ENCODE assay signal across 8 mouse cellular contexts in the genomic region with DNA sequence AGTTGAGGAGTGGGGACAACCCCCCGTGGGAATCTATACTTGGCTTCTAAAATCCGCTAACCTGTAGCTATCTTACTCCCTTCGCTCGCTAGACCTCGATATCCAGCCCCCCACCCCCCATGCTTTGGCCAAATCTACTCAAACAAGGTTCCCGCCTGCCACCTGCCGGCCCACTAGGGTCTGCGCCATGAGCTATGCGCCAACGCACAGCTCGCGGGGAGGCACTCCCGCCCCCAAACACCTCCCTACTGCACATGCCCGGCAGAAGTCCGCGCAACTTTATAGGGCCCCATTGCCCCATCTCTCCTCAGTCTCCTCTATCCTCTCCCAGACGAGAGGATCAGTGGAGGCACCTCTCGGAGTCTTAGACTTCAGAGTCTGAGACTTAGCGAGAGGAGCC. TPM values are rescaled to one million over a fixed set of nuclear protein-coding genes. Genes with fewer than 3 reads are reported as not detected.
DNase-seq lines count a peak whose midpoint lies in the region; ATAC-seq and TF ChIP-seq lines count a peak whose summit lies in the region.

A gene (plus strand): TSS at position 310 of the 400 bp plus-strand sequence.

- ATAC-seq in heart, embryonic 14.5 days (ENCODE audit: insufficient number of reproducible peaks, insufficient read depth, low FRiP score, low read depth), result no peak
- peak; percentile 47; the same call in 1 of the 2 replicates for ATAC-seq in lung, embryonic 14.5 days (ENCODE audit: insufficient read depth)
- ATAC-seq in neural tube, embryonic 15.5 days (ENCODE audit: low FRiP score), result peak; percentile 73; the same call in 1 of the 2 replicates

- peaks cover 76% of the 10 kb centered on the region for H3K36me3 ChIP-seq in heart, embryonic 14.5 days (ENCODE audit: control insufficient read depth, insufficient read depth, low read length)
- H3K36me3 ChIP-seq in lung, embryonic 14.5 days (ENCODE audit: insufficient read depth), result peaks cover 82% of the 10 kb centered on the region
- peaks cover 42% of the 10 kb centered on the region for H3K36me3 ChIP-seq in neural tube, embryonic 15.5 days

- no peaks in the 10 kb centered on the region for H3K4me1 ChIP-seq in embryonic fibroblast, embryonic 13.5 days (ENCODE audit: control insufficient read depth, insufficient read depth, low read length)
- H3K4me1 ChIP-seq in heart, embryonic 14.5 days (ENCODE audit: control insufficient read depth in 2 of 2, insufficient read depth in 2 of 2, low read length in 2 of 2), result no peaks in the 10 kb centered on the region
- H3K4me1 ChIP-seq in lung, embryonic 14.5 days (ENCODE audit: insufficient read depth), result no peaks in the 10 kb centered on the region
- H3K4me1 ChIP-seq in neural tube, embryonic 15.5 days, result peaks cover 16% of the 10 kb centered on the region

- H3K9me3 ChIP-seq in heart, embryonic 14.5 days (ENCODE audit: control insufficient read depth, low read length), result peaks cover 24% of the 10 kb centered on the region
- peaks cover 30% of the 10 kb centered on the region for H3K9me3 ChIP-seq in lung, embryonic 14.5 days (ENCODE audit: low read depth, low read length)
- 0 out of 2 replicates have a peak, but pooled peaks cover 11% of the 10 kb centered on the region for H3K9me3 ChIP-seq in neural tube, embryonic 15.5 days (replicated peaks)

- no peak within 1 kb of the TSS for H3K9ac ChIP-seq in heart, embryonic 14.5 days (ENCODE audit: low read length)
- no peak within 1 kb of the TSS; the same call in 1 of the 2 replicates for H3K9ac ChIP-seq in lung, embryonic 14.5 days
- H3K9ac ChIP-seq in neural tube, embryonic 15.5 days (replicated peaks), result 0 out of 2 replicates have a peak within 1 kb of the TSS, but pooled peaks have one; percentile 26

- H3K4me3 ChIP-seq in embryonic fibroblast, embryonic 13.5 days (ENCODE audit: insufficient read depth, low read length), result peak within 1 kb of the TSS; percentile 7; the same call in 1 of the 2 replicates
- H3K4me3 ChIP-seq in heart, embryonic 14.5 days (ENCODE audit: control insufficient read depth in 1 of 2, insufficient read depth in 1 of 2, low read depth in 1 of 2, low read length in 2 of 2), result peak within 1 kb of the TSS; percentile 14 to 29
- peak within 1 kb of the TSS; percentile 29 for H3K4me3 ChIP-seq in lung, embryonic 14.5 days (ENCODE audit: low read depth, low read length)
- peak within 1 kb of the TSS; percentile 36 for H3K4me3 ChIP-seq in neural tube, embryonic 15.5 days (replicated peaks)

- H3K27me3 ChIP-seq in heart, embryonic 14.5 days (ENCODE audit: control insufficient read depth, insufficient read depth, low read length), result peaks cover 48% of the 10 kb centered on the region
- H3K27me3 ChIP-seq in lung, embryonic 14.5 days (ENCODE audit: insufficient read depth, low read length), result peaks cover 47% of the 10 kb centered on the region
- peaks cover 53% of the 10 kb centered on the region for H3K27me3 ChIP-seq in neural tube, embryonic 15.5 days (replicated peaks)

- 47% methylated on average over 19 of the region's 19 CpGs for WGBS in heart, embryonic 14.5 days
- 52% methylated on average over 19 of the region's 19 CpGs for WGBS in large intestine, adult 2 months
- 56% methylated on average over 19 of the region's 19 CpGs for WGBS in lung, embryonic 14.5 days
- 60% methylated on average over 19 of the region's 19 CpGs for WGBS in neural tube, embryonic 15.5 days

- H3K4me2 ChIP-seq in heart, embryonic 14.5 days (ENCODE audit: low read length), result peak within 1 kb of the TSS; percentile 50
- peak within 1 kb of the TSS; percentile 52 for H3K4me2 ChIP-seq in lung, embryonic 14.5 days
- H3K4me2 ChIP-seq in neural tube, embryonic 15.5 days, result peak within 1 kb of the TSS; percentile 56

- no peak within 1 kb of the TSS for H3K27ac ChIP-seq in embryonic fibroblast, embryonic 13.5 days (ENCODE audit: insufficient read depth, low read length)
- H3K27ac ChIP-seq in heart, embryonic 14.5 days (replicated peaks in 1 of 2; ENCODE audit: control insufficient read depth in 1 of 2, insufficient read depth in 1 of 2, low read depth in 2 of 2, low read length in 2 of 2), result no peak within 1 kb of the TSS
- no peak within 1 kb of the TSS for H3K27ac ChIP-seq in lung, embryonic 14.5 days (ENCODE audit: low read depth)
- H3K27ac ChIP-seq in neural tube, embryonic 15.5 days (replicated peaks), result no peak within 1 kb of the TSS

- no peak for TF ChIP-seq POLR2A in embryonic fibroblast, embryonic 13.5 days (IDR thresholded peaks at IDR 0.05; ENCODE audit: low read depth, low read length)

- peak; percentile 19 for DNase-seq in CD4-positive, CD25-positive, alpha-beta regulatory T cell, adult 2 months (ENCODE audit: low read depth, low spot score)
- DNase-seq in R1 (ENCODE audit: low read depth, low spot score), result peak; percentile 85
- no peak for DNase-seq in large intestine, adult 2 months (ENCODE audit: low read depth, low spot score)
- peak; percentile 63 for DNase-seq in lung, embryonic 14.5 days
- DNase-seq in ovary, postnatal 10 days (ENCODE audit: low spot score), result no peak

- peak; percentile 49; the same call in 1 of the 2 replicates for TF ChIP-seq CTCF in embryonic fibroblast, embryonic 13.5 days (IDR thresholded peaks at IDR 0.05; ENCODE audit: borderline replicate concordance, insufficient read depth, low read length)
- peak; percentile 72 for TF ChIP-seq CTCF in lung, embryonic 14.5 days (IDR thresholded peaks at IDR 0.05; ENCODE audit: low read depth)

RNA-seq across cellular contexts. Expression of the gene that starts here (rescaled TPM):
- 1,063 and 1,076 TPM in 2 replicates for polyA plus RNA-seq in embryonic fibroblast, embryonic 13.5 days (2011; ENCODE audit: insufficient read length, low read depth, missing spikeins)
- polyA plus RNA-seq in heart, embryonic 14.5 days (2014; fragmentation: Nextera tagmentation; extraction: Ambion mirVana), result 1,524 and 1,578 TPM in 2 replicates
- 546 and 581 TPM in 2 replicates for polyA plus RNA-seq in large intestine, adult 2 months (2012; rRNA removed)
- 1,980 and 2,011 TPM in 2 replicates for polyA plus RNA-seq in lung, embryonic 14.5 days (2014; fragmentation: Nextera tagmentation; extraction: Ambion mirVana)
- polyA plus RNA-seq in neural tube, embryonic 15.5 days (2015; fragmentation: Nextera tagmentation; extraction: Ambion mirVana), result 1,725 and 1,770 TPM in 2 replicates

Comparison
In these comparisons a context has a peak if more than half of its experiments do, and no peak if none do; other contexts are left out.
1. DNase-seq: peak in CD4-positive, CD25-positive, alpha-beta regulatory T cell, adult 2 months (single experiment), R1 (single experiment) and lung, embryonic 14.5 days (single experiment); none in large intestine, adult 2 months (single experiment) and ovary, postnatal 10 days (single experiment).
2. Peak in every context shown above with its lines, with median percentiles within 50 percentile points of each other: H3K4me3 ChIP-seq and H3K4me2 ChIP-seq.